Mouse (Mus musculus) activated CD4-positive, CD25-positive, alpha-beta regulatory T cell, adult 4 months (primary cell): ENCODE results near the gene Dnah12. TPM values are rescaled to one million over a fixed set of nuclear protein-coding genes. Genes with fewer than 3 reads are reported as not detected.
"Not testable (repeated sequence)": the region's sequence is repeated elsewhere in the genome, so short reads cannot be mapped to it uniquely, and the experiment has no call there.

Source experiments
- ATAC-seq: one replicate; pipeline ENCODE4 v1.8.0; 2017
- polyA plus RNA-seq, 2 experiments: library from polyadenylated mRNA; unstranded; fragments of 100-300 nt; shearing (Covaris generic); gene quantifications; one replicate each; pipeline ENCODE4 v1.2.1; 2017

The Dnah12 gene
- polyA plus RNA-seq, 2 experiments from 2014 or later: not detected

- no peak for ATAC-seq
Measured at GRCm38 (mm10) chr14:26890777-26891176, 197.7 kb downstream of the Dnah12 start.

GRCm38 (mm10) chr14:26894392-26894791 is 201.3 kb downstream of the Dnah12 start, which contains the start of gene Asb14:
TSS of gene Asb14 (plus strand) at chr14:26894557.
- ATAC-seq: no peak

GRCm38 (mm10) chr14:26899490-26899889 is 206.4 kb downstream of the Dnah12 start:
- no peak for ATAC-seq

- no peak for ATAC-seq
Measured at GRCm38 (mm10) chr14:26900893-26901292, 207.8 kb downstream of the Dnah12 start.

- ATAC-seq: no peak
Measured at GRCm38 (mm10) chr14:26907401-26907800, 214.3 kb downstream of the Dnah12 start.

GRCm38 (mm10) chr14:26910461-26910860 is 217.4 kb downstream of the Dnah12 start:
- ATAC-seq: not testable (repeated sequence)

GRCm38 (mm10) chr14:26911201-26911600 is 218.1 kb downstream of the Dnah12 start:
- ATAC-seq: no peak

- ATAC-seq: no peak
Measured at GRCm38 (mm10) chr14:26911826-26912225, 218.8 kb downstream of the Dnah12 start.

- ATAC-seq: no peak
Measured at GRCm38 (mm10) chr14:26913681-26914268, 220.7 kb downstream of the Dnah12 start.

GRCm38 (mm10) chr14:26919310-26919709 is 226.2 kb downstream of the Dnah12 start:
- ATAC-seq: no peak

GRCm38 (mm10) chr14:26923702-26924421 is 230.8 kb downstream of the Dnah12 start:
- no peak for ATAC-seq

- no peak for ATAC-seq
Measured at GRCm38 (mm10) chr14:26934891-26935290, 241.8 kb downstream of the Dnah12 start.

GRCm38 (mm10) chr14:26935558-26935957 is 242.5 kb downstream of the Dnah12 start:
- ATAC-seq: no peak

Other genes with a start within 250 kb of the Dnah12 start
- 10 to 100 TPM; 14.7 to 20.5 TPM for gene Slmap, start 158.3 kb upstream of the Dnah12 start, polyA plus RNA-seq
- 1 to 10 TPM; 3.8 to 4.8 TPM for gene Dennd6a, start 119.4 kb upstream of the Dnah12 start, polyA plus RNA-seq
- gene Arf4, start 55.2 kb upstream of the Dnah12 start, polyA plus RNA-seq: 100 to 1,000 TPM; 244 to 255 TPM
- gene Pde12, start 23.4 kb upstream of the Dnah12 start, polyA plus RNA-seq: 1 to 10 TPM; 4.8 to 4.9 TPM
- gene Asb14, start 201.3 kb downstream of the Dnah12 start, polyA plus RNA-seq: 1 to 10 TPM in 1 of 2 experiments, not detected in 1; 1.5 TPM